Mouse (Mus musculus) kidney, adult 2 months (tissue): ENCODE results near the gene Rragd.

Experiments used
- CTCF ChIP-seq: fragments of 200-500 bp; conservative IDR thresholded peaks from 2 replicates; pipeline ENCODE4 v1.5.1; 2011; ENCODE audit warnings: low read depth, mild to moderate bottlenecking, control low read depth, low read length, moderate library complexity, mixed read lengths; ENCODE audit not compliant: insufficient read depth, insufficient read length
- POLR2A ChIP-seq: fragments of 200-500 bp; IDR thresholded peaks from one replicate; pipeline ENCODE4 v1.6.1; 2011; ENCODE audit warnings: low read depth, low read length, control low read depth

- TF ChIP-seq POLR2A, result no peak
- no peak for TF ChIP-seq CTCF
Observed at GRCm38 (mm10) chr4:33006844-33007243, 24.0 kb downstream of the Rragd start.
